Mouse (Mus musculus): ENCODE measurements at regions not wholly inside any gene's neighbourhood (a gene's known extent, or its start where the extent isn't known, plus 50 kb on each side); places are given as distances from the start of the nearest gene placed in this dataset.
A peak's percentile ranks its signal among the peaks of the same experiment; 100 is the strongest.

DNA sequence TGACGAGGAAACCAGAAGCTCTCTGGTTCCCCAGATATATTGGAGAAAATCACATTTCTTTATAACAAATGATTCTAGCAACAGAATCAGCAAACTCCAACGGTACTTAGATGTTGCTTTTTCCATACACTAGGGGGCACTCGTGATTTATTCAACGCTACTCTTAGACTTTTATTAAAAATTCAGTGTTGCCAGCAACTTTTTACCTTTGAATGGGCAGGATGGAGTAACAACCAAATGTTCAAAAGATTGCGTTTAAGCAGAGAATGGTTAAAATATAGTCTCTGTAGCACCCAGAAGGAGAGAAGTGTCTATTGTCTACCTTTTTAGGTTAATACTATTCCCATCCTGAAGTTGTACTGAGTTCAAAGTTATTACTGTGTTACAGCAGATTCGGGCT is 715.4 kb upstream of the Cblb start:
- peak; percentile 7 for DNase-seq (ENCODE audit: low spot score)

DNA sequence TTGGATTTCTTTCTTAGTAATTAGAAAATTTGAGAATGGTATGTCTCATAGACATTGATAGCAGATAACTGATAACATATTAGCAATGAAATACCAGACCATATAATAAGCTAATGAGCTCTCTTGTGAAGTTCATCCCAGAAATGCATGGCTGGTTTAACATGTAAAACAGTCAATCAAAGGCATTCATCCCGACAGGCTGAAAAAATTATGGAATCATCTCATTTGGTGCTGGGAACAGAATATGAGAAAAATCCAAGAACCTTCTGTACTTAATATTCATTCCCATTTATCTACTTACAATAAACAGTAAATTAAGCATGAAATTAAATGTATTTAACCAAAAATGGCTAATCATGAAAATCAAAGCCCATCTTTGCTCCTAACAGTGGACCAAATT is 698.8 kb upstream of the Cblb start:
- no peak for DNase-seq (ENCODE audit: low spot score)

DNA sequence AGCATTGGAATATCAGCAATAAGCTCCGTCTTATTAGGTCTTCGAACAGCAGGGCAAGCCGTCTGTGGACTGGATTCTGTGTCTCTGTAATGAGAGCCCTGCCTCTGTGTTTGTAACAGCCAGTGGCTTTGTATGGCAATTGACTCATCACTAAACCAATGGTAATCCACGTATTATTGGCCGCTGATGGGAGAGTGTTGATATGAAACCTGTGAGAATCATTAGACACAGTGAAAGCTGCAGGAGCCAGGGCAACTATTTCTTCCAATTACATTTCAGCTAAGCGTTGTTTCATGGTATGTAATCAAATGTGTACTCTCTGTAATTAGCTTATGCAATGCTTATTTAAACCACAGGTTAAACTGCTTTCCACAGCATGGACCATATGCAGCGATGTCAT is 696.1 kb upstream of the Cblb start:
- no peak for DNase-seq (ENCODE audit: low spot score)

- DNase-seq (ENCODE audit: low spot score): no peak
Observed at GRCm38 (mm10) chr16:51347120-51347519, 683.9 kb upstream of the Cblb start.

DNA sequence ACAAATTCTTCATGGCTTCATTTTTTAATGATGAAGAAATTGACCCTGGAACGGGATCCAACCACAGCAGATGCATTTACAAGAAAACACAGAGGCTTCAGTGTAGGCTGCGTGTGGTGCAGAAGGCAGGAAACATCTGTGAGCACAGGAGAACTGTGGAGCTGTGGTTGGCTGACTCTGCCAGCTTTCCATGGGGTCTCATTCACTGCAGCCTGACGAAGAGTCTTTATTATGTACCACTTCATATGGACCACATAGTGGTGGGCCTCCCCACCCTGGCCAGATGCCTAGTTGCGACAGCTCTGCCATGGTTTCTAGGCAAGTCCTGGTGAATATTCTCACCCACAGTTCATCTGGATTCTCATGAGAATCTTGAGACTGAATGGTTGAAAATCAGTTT is 678.9 kb upstream of the Cblb start:
- DNase-seq (ENCODE audit: low spot score): no peak

DNA sequence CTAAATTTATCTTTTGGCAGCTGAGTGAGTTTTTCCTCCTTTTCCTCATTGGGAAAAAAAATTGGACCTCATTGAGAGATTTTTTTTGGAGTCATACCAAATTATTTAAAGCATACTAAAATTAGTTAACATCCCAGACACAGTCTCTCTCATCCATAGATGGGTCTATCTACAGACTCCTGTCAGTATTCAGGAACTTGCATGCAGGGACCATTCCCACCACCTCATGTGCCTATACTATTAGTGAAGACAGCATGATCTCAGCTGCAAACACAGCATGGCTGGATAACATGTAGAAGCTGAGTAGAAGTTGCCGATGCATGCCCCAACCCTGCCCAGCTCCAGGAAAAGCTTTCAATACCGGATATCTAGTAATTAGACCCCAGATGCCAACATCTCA is 677.2 kb upstream of the Cblb start:
- no peak for DNase-seq (ENCODE audit: low spot score)

DNA sequence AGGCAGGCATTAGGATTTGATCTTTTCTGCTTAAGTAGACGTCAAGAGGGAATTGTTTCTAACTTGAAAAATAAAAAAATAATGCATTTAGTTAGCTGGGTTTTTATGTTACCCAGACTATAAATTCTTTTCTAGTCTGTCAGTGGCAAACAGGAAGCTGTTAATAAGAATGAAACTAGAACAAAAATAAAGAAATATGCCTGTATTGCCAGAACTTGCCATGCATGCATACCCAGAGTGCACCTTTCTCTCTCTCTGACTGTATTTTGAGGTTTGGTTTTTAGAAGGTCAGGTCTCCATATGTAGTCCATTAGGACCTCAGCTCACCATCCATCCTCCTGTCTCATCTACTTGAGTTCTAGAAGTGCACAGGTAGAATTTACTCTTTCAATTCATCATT is 661.0 kb upstream of the Cblb start:
- no peak for DNase-seq (ENCODE audit: low spot score)

DNA sequence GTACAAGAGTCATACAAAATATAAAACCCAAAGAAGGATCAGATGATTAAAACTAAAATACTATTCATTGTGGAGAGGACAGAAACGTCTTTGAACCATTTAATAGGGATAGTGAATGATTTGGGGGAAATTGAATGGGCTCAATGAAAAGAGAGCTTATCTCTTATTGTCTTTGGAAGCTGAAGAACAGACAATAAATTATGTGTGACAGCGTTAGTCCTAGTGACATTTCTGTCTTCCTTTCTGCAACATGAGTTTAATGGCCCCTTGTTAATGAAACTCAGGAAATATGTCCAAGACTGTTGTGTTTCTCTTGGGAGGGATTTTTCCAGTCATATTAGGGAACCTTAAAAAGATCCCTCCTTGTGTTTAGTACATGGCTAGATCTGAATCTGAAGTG is 644.6 kb upstream of the Cblb start:
- no peak for DNase-seq (ENCODE audit: low spot score)

GRCm38 (mm10) chr16:51387498-51387897 is 643.5 kb upstream of the Cblb start:
- DNase-seq (ENCODE audit: low spot score): no peak

DNA sequence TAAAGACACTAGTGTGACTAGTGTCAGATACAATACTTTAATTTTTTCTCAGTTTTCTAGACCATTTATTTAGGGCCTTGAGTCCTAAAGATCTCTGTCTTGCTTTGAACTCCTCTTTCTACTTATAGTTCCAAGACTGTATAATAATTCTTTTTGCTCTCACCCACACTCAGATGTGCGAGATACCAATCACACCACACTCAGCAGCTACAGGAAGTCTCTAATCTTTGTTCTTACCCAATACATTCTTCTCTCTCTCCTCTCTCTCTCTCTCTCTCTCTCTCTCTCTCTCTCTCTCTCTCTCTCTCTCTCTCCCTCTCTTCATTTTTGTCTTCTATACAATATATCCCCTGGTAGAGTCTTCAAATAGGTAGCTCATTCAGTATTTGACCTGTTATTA is 637.2 kb upstream of the Cblb start:
- no peak for DNase-seq (ENCODE audit: low spot score)

Data from urinary bladder, postnatal 25 days (tissue).